Mouse (Mus musculus): Measurements from ENCODE around the gene Uty.

DNA sequence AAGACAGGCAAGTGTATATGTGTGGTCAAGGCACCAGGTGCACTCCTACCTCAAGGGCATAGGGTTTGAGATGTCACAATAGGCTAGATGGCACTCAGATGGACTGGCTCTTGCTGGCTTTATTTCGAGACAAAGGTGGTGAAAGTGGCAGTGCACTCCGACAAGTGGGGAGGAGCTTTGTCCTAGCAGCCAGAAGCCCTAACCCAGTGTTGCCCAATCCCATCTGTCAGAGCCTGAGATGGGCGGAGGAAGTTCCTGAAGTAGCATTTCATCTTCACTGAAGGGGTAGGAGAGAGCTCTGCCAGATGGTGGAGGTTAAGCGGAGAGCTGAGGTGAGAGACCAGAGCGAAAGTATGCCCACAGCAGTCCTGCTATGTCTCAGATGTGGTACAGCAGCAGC lies 129.4 kb downstream of the Uty start:
- TF ChIP-seq CTCF (conservative IDR thresholded peaks at IDR 0.05; ENCODE audit: insufficient read depth, insufficient read length, low read depth, low read length) (no peak), POLR2A (IDR thresholded peaks at IDR 0.05; ENCODE audit: low read depth, low read length) (no peak)

Measured in kidney, adult 2 months (tissue).